Mouse (Mus musculus) intestine, embryonic 14.5 days (tissue): Measurements from ENCODE around the gene Fshr. TPM values are rescaled to one million over a fixed set of nuclear protein-coding genes. Genes with fewer than 3 reads are reported as not detected.

ENCODE experiments used
- ATAC-seq: fragments of 200-750 bp; cut with Nextera tagmentation; replicated peaks from 2 replicates; pipeline ENCODE4 v1.8.0; 2017; ENCODE audit warnings: low read depth, moderate number of reproducible peaks, moderate TSS enrichment, moderate library complexity; ENCODE audit not compliant: low FRiP score, low TSS enrichment
- DNase-seq: peaks from one replicate; pipeline ENCODE4 v3.0.0-alpha.2; 2018; ENCODE audit warnings: low spot score
- H3K27ac ChIP-seq: fragments of 300-500 bp; sonication (generic); 2 replicates; pipeline ENCODE4 v1.5.1; 2014; ENCODE audit warnings: low read depth, mild to moderate bottlenecking, control low read depth
- H3K27me3 ChIP-seq: fragments of 300-500 bp; sonication (generic); replicated peaks from 2 replicates; pipeline ENCODE4 v1.6.1; 2014; ENCODE audit warnings: low read length, control low read depth; ENCODE audit not compliant: control insufficient read depth, insufficient read depth
- H3K36me3 ChIP-seq: fragments of 300-500 bp; sonication (generic); 2 replicates; pipeline ENCODE4 v1.6.1; 2014; ENCODE audit warnings: low read length, control low read depth; ENCODE audit not compliant: control insufficient read depth, insufficient read depth
- H3K4me1 ChIP-seq: fragments of 300-500 bp; sonication (generic); replicated peaks from 2 replicates; pipeline ENCODE4 v1.6.1; 2014; ENCODE audit warnings: low read length, control low read depth, mixed read lengths; ENCODE audit not compliant: control insufficient read depth, insufficient read depth
- H3K4me2 ChIP-seq: fragments of 300-500 bp; sonication (generic); 2 replicates; pipeline ENCODE4 v1.6.1; 2014; ENCODE audit warnings: low read length
- H3K4me3 ChIP-seq: fragments of 300-500 bp; sonication (generic); 2 replicates; pipeline ENCODE4 v1.5.1; 2014; ENCODE audit warnings: low read depth, low read length, control low read depth, mixed read lengths
- H3K9ac ChIP-seq: fragments of 300-500 bp; sonication (generic); 2 replicates; pipeline ENCODE4 v1.6.1; 2014; ENCODE audit warnings: mild to moderate bottlenecking, low read length
- H3K9me3 ChIP-seq: fragments of 300-500 bp; sonication (generic); 2 replicates; pipeline ENCODE4 v1.6.1; 2016; ENCODE audit warnings: low read length, control low read depth; ENCODE audit not compliant: control insufficient read depth
- WGBS: fragments of 180-500 bp; shearing (Covaris S2); extraction: QIAGEN DNeasy Blood & Tissue Kit; methylation state at CpG from one replicate; pipeline ENCODE4 v1.1.7; 2014; 5-methylcytosine and 5-hydroxymethylcytosine counted together
- polyA plus RNA-seq: library from polyadenylated mRNA; unstranded; fragments of >200 nt; fragmentation: Nextera tagmentation; extraction: Ambion mirVana; gene quantifications from 2 replicates; pipeline ENCODE4 v1.2.1, GENCODE M21; 2014

Gene Fshr
- polyA plus RNA-seq, 1 experiment from 2014 or later = not detected

DNA sequence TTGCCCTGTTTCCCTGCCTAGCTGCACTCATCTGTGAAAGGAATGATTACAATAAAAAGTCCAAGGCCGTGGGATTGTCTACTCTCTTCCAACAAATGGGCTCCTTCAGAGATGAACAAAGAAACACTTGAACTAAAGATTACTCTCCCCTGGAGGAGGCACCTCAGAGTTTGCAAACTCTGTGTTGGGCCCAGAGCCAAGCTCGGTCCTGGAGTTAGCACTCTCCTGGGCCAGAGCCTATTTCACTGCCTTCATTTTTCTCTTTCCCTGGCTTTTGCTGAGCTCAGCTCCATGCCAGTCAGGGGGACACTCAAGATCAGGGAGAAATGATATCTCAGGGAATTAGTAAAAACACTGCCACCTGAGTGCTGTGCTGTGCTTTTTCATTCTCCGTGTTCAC lies 234.4 kb downstream of the Fshr start:
- WGBS = 57% methylated on average over 3 of the region's 3 CpGs
- Histone ChIP-seq H3K36me3 (no peaks in the 10 kb centered on the region), H3K4me2 (no peak overlapping the region), H3K4me3 (no peak overlapping the region), H3K9ac (no peak overlapping the region), H3K9me3 (no peaks in the 10 kb centered on the region), H3K4me1 (no peaks in the 10 kb centered on the region), H3K27ac (no peak overlapping the region), H3K27me3 (no peaks in the 10 kb centered on the region)
- no peak for DNase-seq
- ATAC-seq = no peak

DNA sequence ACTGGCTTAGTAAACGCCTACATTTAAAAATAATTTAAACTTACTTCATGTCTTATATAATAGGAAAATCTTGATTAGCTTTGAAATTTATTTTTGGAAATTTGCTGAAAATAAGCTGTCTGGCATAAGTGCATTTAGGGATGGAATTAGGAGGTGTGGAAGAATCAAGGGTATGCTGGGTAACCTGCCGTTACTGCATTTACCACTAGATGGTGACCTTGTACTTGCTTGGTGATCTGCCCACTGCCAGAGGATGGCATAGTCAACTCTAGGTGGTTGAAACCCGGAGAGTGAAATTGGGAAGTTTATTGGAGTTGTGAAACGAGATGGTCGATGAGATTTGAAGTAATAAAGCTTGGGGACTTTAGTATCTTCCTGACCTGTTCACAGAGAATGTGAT lies 246.5 kb downstream of the Fshr start:
- peak; percentile 61 for DNase-seq

DNA sequence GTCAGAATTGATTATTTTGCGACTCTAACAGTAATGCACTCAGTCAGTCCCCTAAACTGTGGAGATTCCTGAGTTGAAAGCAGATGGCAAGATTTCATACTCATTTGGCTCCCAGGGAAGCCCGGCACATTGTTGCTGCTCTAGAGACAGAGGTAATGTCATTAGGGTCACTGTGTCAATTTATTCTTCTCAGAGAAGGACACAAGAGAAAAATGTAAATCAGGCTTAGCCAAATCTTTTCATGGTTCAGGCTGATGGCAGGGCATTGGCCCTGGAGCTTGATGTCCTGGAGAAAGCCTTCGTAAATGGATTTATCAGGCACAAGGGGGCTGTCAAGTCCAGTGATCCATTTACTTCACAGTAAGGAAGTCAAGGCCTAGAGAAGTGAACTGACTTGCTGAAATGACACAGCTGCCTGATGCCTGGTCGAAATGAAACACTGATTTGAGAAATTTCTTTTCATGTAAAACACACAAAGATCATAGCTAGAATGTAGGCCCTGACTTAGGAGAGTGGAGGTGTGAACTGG lies 262.3 kb downstream of the Fshr start:
- no peak for DNase-seq
- Histone ChIP-seq H3K9ac (no peak overlapping the region), H3K4me2 (no peak overlapping the region), H3K27ac (no peak overlapping the region), H3K4me3 (no peak overlapping the region), H3K27me3 (no peaks in the 10 kb centered on the region), H3K9me3 (no peaks in the 10 kb centered on the region), H3K36me3 (no peaks in the 10 kb centered on the region), H3K4me1 (peaks cover 5% of the 10 kb centered on the region; the same call in 1 of the 2 replicates)
- 20% methylated on average over 4 of the region's 4 CpGs for WGBS
- no peak for ATAC-seq

More for the DNA sequence above, 246.5 kb downstream of the Fshr start:
- H3K9me3 ChIP-seq = no peaks in the 10 kb centered on the region
- H3K4me2 ChIP-seq = no peak overlapping the region
- H3K4me1 ChIP-seq = no peaks in the 10 kb centered on the region
- WGBS = 33% methylated on average over 5 of the region's 5 CpGs
- no peak overlapping the region for H3K9ac ChIP-seq
- ATAC-seq = no peak
- H3K27ac ChIP-seq = no peak overlapping the region
- H3K4me3 ChIP-seq = no peak overlapping the region
- no peaks in the 10 kb centered on the region for H3K27me3 ChIP-seq
- H3K36me3 ChIP-seq = no peaks in the 10 kb centered on the region

DNA sequence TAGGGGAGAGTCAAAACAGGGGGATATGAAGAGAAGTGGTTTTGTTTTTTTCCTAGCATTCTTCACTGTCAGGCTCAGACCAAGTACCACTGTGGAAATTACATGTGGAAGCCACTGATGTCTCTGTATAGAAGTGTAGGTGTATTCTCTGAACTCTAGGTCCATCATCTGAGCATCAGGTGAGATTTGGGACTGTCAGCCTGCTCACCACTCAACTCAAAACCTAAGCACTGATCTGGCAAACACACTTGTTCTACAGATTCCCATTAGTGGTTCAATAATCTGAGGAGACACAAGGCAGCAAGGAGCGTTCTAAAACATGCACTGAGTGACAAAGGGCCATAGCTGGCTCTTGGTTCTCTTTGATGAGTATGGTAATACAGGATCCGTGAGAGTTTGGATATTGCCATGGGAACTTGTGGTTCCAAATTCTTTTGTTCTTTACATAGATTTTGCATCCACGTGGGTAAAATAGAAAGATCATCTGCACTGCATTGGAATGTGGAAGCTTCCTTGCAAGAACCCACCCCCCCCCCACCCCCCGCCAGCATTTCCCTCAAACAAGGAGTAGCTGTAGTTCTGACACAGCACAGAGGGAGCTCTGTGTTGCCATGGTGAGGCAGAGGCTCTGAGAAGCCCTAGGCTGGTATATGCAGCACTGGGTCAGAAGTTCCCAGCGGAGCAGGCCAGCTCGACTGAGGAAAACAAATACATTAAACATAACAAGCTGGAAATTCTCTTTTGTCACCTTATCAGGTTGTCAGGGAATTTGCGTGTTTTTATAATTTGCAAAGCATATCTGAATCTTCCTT lies 262.9 kb downstream of the Fshr start:
- Histone ChIP-seq H3K4me2 (no peak overlapping the region), H3K4me3 (no peak overlapping the region), H3K9ac (no peak overlapping the region), H3K4me1 (peaks cover 5% of the 10 kb centered on the region; the same call in 1 of the 2 replicates), H3K36me3 (no peaks in the 10 kb centered on the region), H3K27ac (no peak overlapping the region), H3K27me3 (no peaks in the 10 kb centered on the region), H3K9me3 (no peaks in the 10 kb centered on the region)
- DNase-seq (no peak), ATAC-seq (0 out of 2 replicates have a peak, but pooled peaks have one; percentile 40)
- WGBS = 25% methylated on average over 7 of the region's 7 CpGs

DNA sequence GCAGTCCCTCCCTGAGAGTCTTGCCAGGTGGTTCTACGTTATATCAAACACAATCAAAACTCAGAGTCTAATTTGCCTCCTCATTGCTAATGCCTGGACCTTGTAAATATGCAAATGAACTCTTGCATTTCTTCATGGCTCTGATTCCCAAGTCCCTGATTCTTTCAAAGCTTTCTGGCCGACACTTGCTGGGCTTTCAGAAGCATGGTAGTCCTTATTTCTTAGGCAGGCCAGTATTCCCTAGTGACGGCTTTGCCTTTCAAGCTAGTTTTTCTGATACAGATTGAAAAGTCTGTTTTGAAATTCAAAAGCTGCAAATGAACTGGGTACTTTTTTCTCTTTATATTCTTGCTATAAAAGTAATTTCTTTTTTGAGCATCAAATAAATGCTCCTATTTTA lies 263.5 kb downstream of the Fshr start:
- Histone ChIP-seq H3K4me2 (no peak overlapping the region), H3K9ac (no peak overlapping the region), H3K9me3 (no peaks in the 10 kb centered on the region), H3K27ac (no peak overlapping the region), H3K36me3 (no peaks in the 10 kb centered on the region), H3K4me1 (peaks cover 5% of the 10 kb centered on the region; the same call in 1 of the 2 replicates), H3K27me3 (no peaks in the 10 kb centered on the region), H3K4me3 (no peak overlapping the region)
- ATAC-seq (no peak), DNase-seq (no peak)
- 80% methylated on average over 3 of the region's 3 CpGs for WGBS
